Mouse (Mus musculus): Measurements from ENCODE around the gene Wwp2. TPM values are rescaled to one million over a fixed set of nuclear protein-coding genes. Genes with fewer than 3 reads are reported as not detected.
A peak's percentile ranks its signal among the peaks of the same experiment; 100 is the strongest.

Gene Wwp2
- polyA plus RNA-seq, 1 experiment from 2014 or later, result 35.2 TPM

DNA sequence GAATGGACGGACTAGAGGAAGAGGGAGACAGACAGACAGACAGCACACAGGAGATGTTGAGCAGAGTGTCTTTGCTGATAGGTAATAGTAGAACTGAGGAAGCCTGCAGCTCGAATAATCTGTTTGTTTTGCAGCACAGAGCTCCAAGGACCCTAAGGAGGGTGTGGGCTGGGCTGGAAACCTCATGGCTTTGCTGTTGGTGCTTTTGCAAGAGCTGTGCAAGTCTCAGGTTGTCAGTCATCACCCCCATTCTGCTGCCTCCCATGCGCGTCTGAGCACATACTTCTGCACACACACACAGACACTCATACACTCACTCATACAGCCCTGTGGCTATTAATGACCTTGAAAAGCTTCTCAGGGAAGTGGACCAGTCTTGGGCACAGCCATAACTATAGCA lies 101.3 kb downstream of the Wwp2 start:
- Histone ChIP-seq H3K4me3 (ENCODE audit: low read depth, low read length) (no peak overlapping the region), H3K27ac (ENCODE audit: low read depth, low read length) (no peak overlapping the region), H3K4me2 (no peak overlapping the region), H3K9ac (ENCODE audit: low read depth, low read length) (no peak overlapping the region), H3K27me3 (ENCODE audit: control insufficient read depth, insufficient read depth, low read length) (no peaks in the 10 kb centered on the region), H3K9me3 (replicated peaks; ENCODE audit: control insufficient read depth, low read length) (no peaks in the 10 kb centered on the region), H3K4me1 (ENCODE audit: control insufficient read depth, insufficient read depth, low read length) (peaks cover 15% of the 10 kb centered on the region), H3K36me3 (ENCODE audit: control insufficient read depth, insufficient read depth, low read length) (no peaks in the 10 kb centered on the region)
- 65% methylated on average over 4 of the region's 4 CpGs for WGBS (ENCODE audit: insufficient replicate concordance)
- no peak for ATAC-seq (replicated peaks; ENCODE audit: insufficient number of reproducible peaks, low FRiP score, low TSS enrichment)

DNA sequence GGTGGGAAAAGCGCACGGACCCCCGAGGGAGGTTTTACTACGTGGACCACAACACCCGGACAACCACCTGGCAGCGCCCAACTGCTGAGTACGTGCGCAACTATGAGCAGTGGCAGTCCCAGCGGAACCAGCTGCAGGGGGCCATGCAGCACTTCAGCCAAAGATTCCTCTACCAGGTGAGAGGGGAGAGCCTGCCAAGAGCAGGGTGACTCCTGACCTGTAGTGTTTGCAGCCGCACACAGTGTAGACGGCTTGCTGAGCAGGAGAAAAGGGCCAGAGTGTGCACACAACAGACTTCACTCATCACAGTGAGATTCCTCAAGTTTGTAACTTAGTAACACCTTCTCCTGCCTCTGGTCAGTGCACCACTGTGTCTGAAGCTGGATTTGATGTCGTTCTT lies 104.5 kb downstream of the Wwp2 start:
- Histone ChIP-seq H3K9ac (ENCODE audit: low read depth, low read length) (no peak overlapping the region), H3K27ac (ENCODE audit: low read depth, low read length) (no peak overlapping the region), H3K27me3 (ENCODE audit: control insufficient read depth, insufficient read depth, low read length) (no peaks in the 10 kb centered on the region), H3K4me3 (ENCODE audit: low read depth, low read length) (no peak overlapping the region), H3K4me1 (ENCODE audit: control insufficient read depth, insufficient read depth, low read length) (peaks cover 21% of the 10 kb centered on the region), H3K36me3 (ENCODE audit: control insufficient read depth, insufficient read depth, low read length) (no peaks in the 10 kb centered on the region), H3K4me2 (no peak overlapping the region), H3K9me3 (replicated peaks; ENCODE audit: control insufficient read depth, low read length) (no peaks in the 10 kb centered on the region)
- ATAC-seq (replicated peaks; ENCODE audit: insufficient number of reproducible peaks, low FRiP score, low TSS enrichment), result no peak
- WGBS (ENCODE audit: insufficient replicate concordance), result 82% methylated on average over 12 of the region's 12 CpGs

DNA sequence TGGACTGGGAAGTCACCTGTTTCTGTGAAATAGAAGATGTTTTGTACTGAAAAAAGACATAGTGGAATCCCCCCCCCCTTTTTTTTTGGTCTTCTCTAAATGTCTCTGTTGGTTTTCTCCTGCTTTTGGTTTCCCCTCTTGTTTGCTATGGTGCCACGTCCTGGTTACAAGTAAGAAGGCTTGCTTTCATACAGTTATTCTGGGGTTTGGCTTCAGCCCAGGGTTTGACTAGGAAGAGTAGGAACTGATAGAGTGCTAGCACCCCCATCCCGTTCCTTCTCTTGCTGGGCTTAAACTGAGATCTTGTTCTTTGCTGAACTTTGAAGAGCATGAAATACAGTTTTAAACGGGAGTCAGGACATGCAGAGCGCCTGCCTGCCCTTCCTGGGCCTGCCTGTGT lies 105.2 kb downstream of the Wwp2 start:
- no peaks in the 10 kb centered on the region for H3K27me3 ChIP-seq (ENCODE audit: control insufficient read depth, insufficient read depth, low read length)
- no peak for ATAC-seq (replicated peaks; ENCODE audit: insufficient number of reproducible peaks, low FRiP score, low TSS enrichment)
- no peak overlapping the region for H3K4me2 ChIP-seq
- H3K4me3 ChIP-seq (ENCODE audit: low read depth, low read length), result no peak overlapping the region
- WGBS (ENCODE audit: insufficient replicate concordance), result 86% methylated on average over 4 of the region's 4 CpGs
- peaks cover 28% of the 10 kb centered on the region for H3K4me1 ChIP-seq (ENCODE audit: control insufficient read depth, insufficient read depth, low read length)
- H3K27ac ChIP-seq (ENCODE audit: low read depth, low read length), result no peak overlapping the region
- H3K36me3 ChIP-seq (ENCODE audit: control insufficient read depth, insufficient read depth, low read length), result no peaks in the 10 kb centered on the region
- no peaks in the 10 kb centered on the region for H3K9me3 ChIP-seq (replicated peaks; ENCODE audit: control insufficient read depth, low read length)
- H3K9ac ChIP-seq (ENCODE audit: low read depth, low read length), result no peak overlapping the region

- WGBS (ENCODE audit: insufficient replicate concordance), result 71% methylated on average over 3 of the region's 3 CpGs
- H3K9ac ChIP-seq (ENCODE audit: low read depth, low read length), result no peak overlapping the region
- no peak for ATAC-seq (replicated peaks; ENCODE audit: insufficient number of reproducible peaks, low FRiP score, low TSS enrichment)
- peaks cover 33% of the 10 kb centered on the region for H3K4me1 ChIP-seq (ENCODE audit: control insufficient read depth, insufficient read depth, low read length)
- H3K36me3 ChIP-seq (ENCODE audit: control insufficient read depth, insufficient read depth, low read length), result no peaks in the 10 kb centered on the region
- no peak overlapping the region for H3K4me2 ChIP-seq
- no peaks in the 10 kb centered on the region for H3K9me3 ChIP-seq (replicated peaks; ENCODE audit: control insufficient read depth, low read length)
- H3K27ac ChIP-seq (ENCODE audit: low read depth, low read length), result no peak overlapping the region
- H3K27me3 ChIP-seq (ENCODE audit: control insufficient read depth, insufficient read depth, low read length), result no peaks in the 10 kb centered on the region
- no peak overlapping the region for H3K4me3 ChIP-seq (ENCODE audit: low read depth, low read length)
These were observed 106.0 kb downstream of the Wwp2 start for GRCm38 (mm10) chr8:107542151-107542550.

DNA sequence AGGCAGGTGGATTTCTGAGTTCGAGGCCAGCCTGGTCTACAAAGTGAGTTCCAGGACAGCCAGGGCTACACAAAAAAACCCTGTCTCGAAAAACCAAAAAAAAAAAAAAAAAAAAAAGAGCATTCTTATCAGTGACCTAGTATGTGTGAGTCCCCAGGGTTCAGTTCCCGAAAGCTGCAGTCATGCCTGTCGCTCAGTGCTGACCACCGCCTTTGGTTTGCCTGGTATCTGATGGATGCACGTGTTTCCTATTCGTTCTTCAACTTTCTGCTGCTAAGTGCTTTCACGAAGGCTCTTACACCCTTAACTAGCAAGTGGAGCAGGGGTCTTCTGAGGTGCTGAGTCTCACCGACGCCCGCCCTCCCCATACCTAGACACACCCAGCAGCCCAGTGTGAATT lies 107.5 kb downstream of the Wwp2 start:
- H3K9ac ChIP-seq (ENCODE audit: low read depth, low read length), result no peak overlapping the region
- no peak for ATAC-seq (replicated peaks; ENCODE audit: insufficient number of reproducible peaks, low FRiP score, low TSS enrichment)
- H3K4me2 ChIP-seq, result no peak overlapping the region
- no peaks in the 10 kb centered on the region for H3K36me3 ChIP-seq (ENCODE audit: control insufficient read depth, insufficient read depth, low read length)
- H3K9me3 ChIP-seq (replicated peaks; ENCODE audit: control insufficient read depth, low read length), result no peaks in the 10 kb centered on the region
- H3K27ac ChIP-seq (ENCODE audit: low read depth, low read length), result peak overlapping the region; percentile 79; the same call in 1 of the 2 replicates
- H3K4me3 ChIP-seq (ENCODE audit: low read depth, low read length), result no peak overlapping the region
- H3K27me3 ChIP-seq (ENCODE audit: control insufficient read depth, insufficient read depth, low read length), result no peaks in the 10 kb centered on the region
- WGBS (ENCODE audit: insufficient replicate concordance), result 75% methylated on average over 10 of the region's 11 CpGs
- H3K4me1 ChIP-seq (ENCODE audit: control insufficient read depth, insufficient read depth, low read length), result peaks cover 27% of the 10 kb centered on the region

- H3K27me3 ChIP-seq (ENCODE audit: control insufficient read depth, insufficient read depth, low read length), result no peaks in the 10 kb centered on the region
- no peak overlapping the region for H3K4me3 ChIP-seq (ENCODE audit: low read depth, low read length)
- ATAC-seq (replicated peaks; ENCODE audit: insufficient number of reproducible peaks, low FRiP score, low TSS enrichment), result no peak
- H3K9me3 ChIP-seq (replicated peaks; ENCODE audit: control insufficient read depth, low read length), result no peaks in the 10 kb centered on the region
- H3K36me3 ChIP-seq (ENCODE audit: control insufficient read depth, insufficient read depth, low read length), result no peaks in the 10 kb centered on the region
- WGBS (ENCODE audit: insufficient replicate concordance), result 81% methylated on average over 8 of the region's 8 CpGs
- H3K4me1 ChIP-seq (ENCODE audit: control insufficient read depth, insufficient read depth, low read length), result peaks cover 27% of the 10 kb centered on the region
- no peak overlapping the region for H3K9ac ChIP-seq (ENCODE audit: low read depth, low read length)
- H3K27ac ChIP-seq (ENCODE audit: low read depth, low read length), result peak overlapping the region; percentile 79
- H3K4me2 ChIP-seq, result no peak overlapping the region
These were observed 108.0 kb downstream of the Wwp2 start for GRCm38 (mm10) chr8:107544211-107544610.

- ATAC-seq (replicated peaks; ENCODE audit: insufficient number of reproducible peaks, low FRiP score, low TSS enrichment), result no peak; the same call in 1 of the 2 replicates
- H3K9ac ChIP-seq (ENCODE audit: low read depth, low read length), result peak overlapping the region; percentile 50; the same call in 1 of the 2 replicates
- H3K27me3 ChIP-seq (ENCODE audit: control insufficient read depth, insufficient read depth, low read length), result no peaks in the 10 kb centered on the region
- H3K9me3 ChIP-seq (replicated peaks; ENCODE audit: control insufficient read depth, low read length), result no peaks in the 10 kb centered on the region
- no peak overlapping the region for H3K4me3 ChIP-seq (ENCODE audit: low read depth, low read length)
- H3K36me3 ChIP-seq (ENCODE audit: control insufficient read depth, insufficient read depth, low read length), result no peaks in the 10 kb centered on the region
- H3K27ac ChIP-seq (ENCODE audit: low read depth, low read length), result peak overlapping the region; percentile 79
- H3K4me1 ChIP-seq (ENCODE audit: control insufficient read depth, insufficient read depth, low read length), result peaks cover 27% of the 10 kb centered on the region
- peak overlapping the region; percentile 46 for H3K4me2 ChIP-seq
- 39% methylated on average over 10 of the region's 10 CpGs for WGBS (ENCODE audit: insufficient replicate concordance)
These were observed 108.5 kb downstream of the Wwp2 start for GRCm38 (mm10) chr8:107544651-107545174.

- Histone ChIP-seq H3K4me1 (ENCODE audit: control insufficient read depth, insufficient read depth, low read length) (peaks cover 23% of the 10 kb centered on the region), H3K9ac (ENCODE audit: low read depth, low read length) (no peak overlapping the region), H3K27me3 (ENCODE audit: control insufficient read depth, insufficient read depth, low read length) (no peaks in the 10 kb centered on the region), H3K4me3 (ENCODE audit: low read depth, low read length) (peak overlapping the region; percentile 0; the same call in 1 of the 2 replicates), H3K4me2 (peak overlapping the region; percentile 46), H3K9me3 (replicated peaks; ENCODE audit: control insufficient read depth, low read length) (no peaks in the 10 kb centered on the region), H3K36me3 (ENCODE audit: control insufficient read depth, insufficient read depth, low read length) (no peaks in the 10 kb centered on the region), H3K27ac (ENCODE audit: low read depth, low read length) (no peak overlapping the region)
- no peak for ATAC-seq (replicated peaks; ENCODE audit: insufficient number of reproducible peaks, low FRiP score, low TSS enrichment)
- 84% methylated on average over 11 of the region's 11 CpGs for WGBS (ENCODE audit: insufficient replicate concordance)
These were observed 109.5 kb downstream of the Wwp2 start for GRCm38 (mm10) chr8:107545621-107546152.

GRCm38 (mm10) chr8:107546154-107546553 lies 110.0 kb downstream of the Wwp2 start:
- no peaks in the 10 kb centered on the region for H3K9me3 ChIP-seq (replicated peaks; ENCODE audit: control insufficient read depth, low read length)
- H3K36me3 ChIP-seq (ENCODE audit: control insufficient read depth, insufficient read depth, low read length), result no peaks in the 10 kb centered on the region
- no peak overlapping the region for H3K27ac ChIP-seq (ENCODE audit: low read depth, low read length)
- no peak for ATAC-seq (replicated peaks; ENCODE audit: insufficient number of reproducible peaks, low FRiP score, low TSS enrichment)
- 86% methylated on average over 4 of the region's 4 CpGs for WGBS (ENCODE audit: insufficient replicate concordance)
- H3K27me3 ChIP-seq (ENCODE audit: control insufficient read depth, insufficient read depth, low read length), result no peaks in the 10 kb centered on the region
- peaks cover 21% of the 10 kb centered on the region for H3K4me1 ChIP-seq (ENCODE audit: control insufficient read depth, insufficient read depth, low read length)
- H3K4me3 ChIP-seq (ENCODE audit: low read depth, low read length), result peak overlapping the region; percentile 0; the same call in 1 of the 2 replicates
- peak overlapping the region; percentile 46 for H3K4me2 ChIP-seq
- no peak overlapping the region for H3K9ac ChIP-seq (ENCODE audit: low read depth, low read length)

Measured in heart, embryonic 11.5 days (tissue).